Mouse (Mus musculus) MEL (cell line): ENCODE data around the gene Nek2. TPM values are rescaled to one million over a fixed set of nuclear protein-coding genes. Genes with fewer than 3 reads are reported as not detected.
A peak's percentile ranks its signal among the peaks of the same experiment; 100 is the strongest.

Experiments used
- DNase-seq: peaks from one replicate; pipeline ENCODE4 v3.0.0; 2011; ENCODE audit warnings: low read depth, low spot score
- H3K27ac ChIP-seq: 2 replicates; pipeline ENCODE4 v1.5.1; 2012; ENCODE audit warnings: low read depth, mild to moderate bottlenecking, control low read depth, low read length, moderate library complexity; ENCODE audit not compliant: control insufficient read depth
- H3K27me3 ChIP-seq, 2 experiments: fragments of 150-350 bp in 1 of 2; sonication (generic) in 1 of 2; 2 replicates each; pipeline ENCODE4 v1.6.1; 2012; ENCODE audit warnings: low read length in 2 of 2, mild to moderate bottlenecking in 2 of 2, improper control_type of control experiment in 1 of 2, moderate library complexity in 1 of 2; ENCODE audit not compliant: insufficient read depth in 2 of 2, control insufficient read depth in 1 of 2
- H3K36me3 ChIP-seq, 2 experiments: 2 replicates each; pipeline ENCODE4 v1.6.1; 2012 to 2014; ENCODE audit warnings: low read length in 2 of 2, improper control_type of control experiment in 1 of 2, inconsistent platforms in 1 of 2, mild to moderate bottlenecking in 1 of 2; ENCODE audit not compliant: insufficient read depth in 2 of 2, control insufficient read depth in 1 of 2
- H3K4me1 ChIP-seq, 2 experiments: fragments of 150-350 bp in 1 of 2; sonication (generic) in 1 of 2; 2 replicates each; pipeline ENCODE4 v1.6.1; 2012; ENCODE audit warnings: low read length in 2 of 2, improper control_type of control experiment in 1 of 2, mild to moderate bottlenecking in 1 of 2; ENCODE audit not compliant: insufficient read depth in 2 of 2, control insufficient read depth in 1 of 2
- H3K4me3 ChIP-seq, 2 experiments: fragments of 150-350 bp in 1 of 2; sonication (generic) in 1 of 2; 2 replicates each; pipeline ENCODE4 v1.5.1; 2012; ENCODE audit warnings: low read depth in 2 of 2, low read length in 2 of 2, mild to moderate bottlenecking in 2 of 2, moderate library complexity in 2 of 2, control low read depth in 1 of 2, improper control_type of control experiment in 1 of 2; ENCODE audit not compliant: control insufficient read depth in 1 of 2, insufficient read depth in 1 of 2
- H3K79me2 ChIP-seq: 2 replicates; pipeline ENCODE4 v1.6.1; 2012; ENCODE audit warnings: mild to moderate bottlenecking, low read length, moderate library complexity; ENCODE audit not compliant: control insufficient read depth, poor library complexity, insufficient read depth
- H3K9ac ChIP-seq: 2 replicates; pipeline ENCODE4 v1.6.1; 2012; ENCODE audit warnings: low read depth, mild to moderate bottlenecking, control low read depth, low read length, moderate library complexity; ENCODE audit not compliant: control insufficient read depth, poor library complexity, severe bottlenecking
- H3K9me3 ChIP-seq: fragments of 150-350 bp; sonication (generic); replicated peaks from 2 replicates; pipeline ENCODE4 v1.6.1; 2012; ENCODE audit warnings: mild to moderate bottlenecking, low read length, improper control_type of control experiment, moderate library complexity; ENCODE audit not compliant: insufficient read depth
- BHLHE40 ChIP-seq: IDR thresholded peaks from 2 replicates; pipeline ENCODE4 v1.6.1; 2012; ENCODE audit warnings: low read depth, mild to moderate bottlenecking, inconsistent platforms, low read length, improper control_type of control experiment, borderline replicate concordance
- CHD1 ChIP-seq: IDR thresholded peaks from 2 replicates; pipeline ENCODE4 v1.6.1; 2012; ENCODE audit warnings: low read depth, mild to moderate bottlenecking, inconsistent platforms, low read length, improper control_type of control experiment
- CHD2 ChIP-seq: IDR thresholded peaks from 2 replicates; pipeline ENCODE4 v1.6.1; 2011; ENCODE audit warnings: low read length, improper control_type of control experiment
- CTCF ChIP-seq, 3 experiments: IDR thresholded peaks in 2 of 3; conservative IDR thresholded peaks in 1 of 3; 2 replicates each; pipeline ENCODE4 v1.5.1; 2011 to 2012; ENCODE audit warnings: low read length in 3 of 3, low read depth in 2 of 3, mild to moderate bottlenecking in 2 of 3, improper control_type of control experiment in 1 of 3, inconsistent platforms in 1 of 3, mixed read lengths in 1 of 3, moderate library complexity in 1 of 3; ENCODE audit not compliant: control insufficient read depth in 1 of 3, insufficient read depth in 1 of 3, poor library complexity in 1 of 3, severe bottlenecking in 1 of 3
- E2F4 ChIP-seq: IDR thresholded peaks from 2 replicates; pipeline ENCODE4 v1.6.1; 2011; ENCODE audit warnings: low read depth, low read length, improper control_type of control experiment, borderline replicate concordance
- ETS1 ChIP-seq: IDR thresholded peaks from 2 replicates; pipeline ENCODE4 v1.6.1; 2012; ENCODE audit warnings: low read depth, mild to moderate bottlenecking, inconsistent platforms, low read length, improper control_type of control experiment, moderate library complexity
- GATA1 ChIP-seq: IDR thresholded peaks from 2 replicates; pipeline ENCODE4 v1.6.1; 2011; ENCODE audit warnings: low read depth, low read length, improper control_type of control experiment
- HCFC1 ChIP-seq: IDR thresholded peaks from 2 replicates; pipeline ENCODE4 v1.6.1; 2012; ENCODE audit warnings: low read depth, mild to moderate bottlenecking, inconsistent platforms, low read length, improper control_type of control experiment, moderate library complexity
- JUND ChIP-seq: IDR thresholded peaks from 2 replicates; pipeline ENCODE4 v1.6.1; 2011; ENCODE audit warnings: low read depth, mild to moderate bottlenecking, improper control_type of control experiment, low read length
- KAT2A ChIP-seq: conservative IDR thresholded peaks from 2 replicates; pipeline ENCODE4 v1.6.1; 2012; ENCODE audit warnings: low read depth, low read length, improper control_type of control experiment, inconsistent platforms
- MAFK ChIP-seq: IDR thresholded peaks from 2 replicates; pipeline ENCODE4 v1.6.1; 2011; ENCODE audit warnings: low read depth, mild to moderate bottlenecking, low read length, improper control_type of control experiment, borderline replicate concordance
- MAX ChIP-seq: IDR thresholded peaks from 2 replicates; pipeline ENCODE4 v1.6.1; 2011; ENCODE audit warnings: low read length, improper control_type of control experiment
- MAZ ChIP-seq: IDR thresholded peaks from 2 replicates; pipeline ENCODE4 v1.6.1; 2012; ENCODE audit warnings: low read depth, mild to moderate bottlenecking, inconsistent platforms, low read length, improper control_type of control experiment
- MEF2A ChIP-seq: IDR thresholded peaks from 2 replicates; pipeline ENCODE4 v1.6.1; 2014; ENCODE audit warnings: low read depth, mild to moderate bottlenecking, inconsistent platforms, low read length, improper control_type of control experiment; ENCODE audit not compliant: poor library complexity, insufficient replicate concordance, severe bottlenecking; ENCODE audit errors: extremely low read depth
- MXI1 ChIP-seq: IDR thresholded peaks from 2 replicates; pipeline ENCODE4 v1.6.1; 2011; ENCODE audit warnings: mild to moderate bottlenecking, low read depth, low read length, improper control_type of control experiment
- MYB ChIP-seq: IDR thresholded peaks from 2 replicates; pipeline ENCODE4 v1.6.1; 2011; ENCODE audit warnings: mild to moderate bottlenecking, low read depth, low read length, improper control_type of control experiment
- MYC ChIP-seq: IDR thresholded peaks from 2 replicates; pipeline ENCODE4 v1.6.1; 2011; ENCODE audit warnings: low read depth, mild to moderate bottlenecking, low read length, improper control_type of control experiment, moderate library complexity
- NELFE ChIP-seq: IDR thresholded peaks from 2 replicates; pipeline ENCODE4 v1.6.1; 2011; ENCODE audit warnings: low read depth, low read length, improper control_type of control experiment
- POLR2A ChIP-seq, 2 experiments: IDR thresholded peaks; 2 replicates each; pipeline ENCODE4 v1.6.1; 2011 to 2012; ENCODE audit warnings: low read length in 2 of 2, mild to moderate bottlenecking in 2 of 2, control low read depth in 1 of 2, improper control_type of control experiment in 1 of 2, low read depth in 1 of 2, moderate library complexity in 1 of 2; ENCODE audit not compliant: control insufficient read depth in 1 of 2, insufficient read depth in 1 of 2, poor library complexity in 1 of 2
- POLR2AphosphoS2 ChIP-seq: IDR thresholded peaks from 2 replicates; pipeline ENCODE4 v1.6.1; 2011; ENCODE audit warnings: low read length, improper control_type of control experiment
- RAD21 ChIP-seq: IDR thresholded peaks from 2 replicates; pipeline ENCODE4 v1.6.1; 2011; ENCODE audit warnings: mild to moderate bottlenecking, low read depth, low read length, improper control_type of control experiment
- RCOR1 ChIP-seq: IDR thresholded peaks from 2 replicates; pipeline ENCODE4 v1.6.1; 2012; ENCODE audit warnings: low read depth, mild to moderate bottlenecking, inconsistent platforms, low read length, improper control_type of control experiment
- SIN3A ChIP-seq: IDR thresholded peaks from 2 replicates; pipeline ENCODE4 v1.6.1; 2012; ENCODE audit warnings: low read length, improper control_type of control experiment, inconsistent platforms
- SMC3 ChIP-seq: IDR thresholded peaks from 2 replicates; pipeline ENCODE4 v1.6.1; 2011; ENCODE audit warnings: low read depth, low read length, improper control_type of control experiment
- TCF12 ChIP-seq: IDR thresholded peaks from 2 replicates; pipeline ENCODE4 v1.6.1; 2014; ENCODE audit warnings: low read depth, mild to moderate bottlenecking, inconsistent platforms, low read length, improper control_type of control experiment, moderate library complexity
- UBTF ChIP-seq: IDR thresholded peaks from 2 replicates; pipeline ENCODE4 v1.6.1; 2012; ENCODE audit warnings: low read depth, mild to moderate bottlenecking, inconsistent platforms, low read length, improper control_type of control experiment, moderate library complexity, borderline replicate concordance; ENCODE audit not compliant: insufficient read depth
- USF1 ChIP-seq: IDR thresholded peaks from 2 replicates; pipeline ENCODE4 v1.6.1; 2014; ENCODE audit warnings: low read depth, mild to moderate bottlenecking, inconsistent platforms, low read length, improper control_type of control experiment, moderate library complexity
- ZC3H11A ChIP-seq: IDR thresholded peaks from 2 replicates; pipeline ENCODE4 v1.6.1; 2012; ENCODE audit warnings: low read depth, mild to moderate bottlenecking, inconsistent platforms, low read length, improper control_type of control experiment
- ZMIZ1 ChIP-seq: IDR thresholded peaks from 2 replicates; pipeline ENCODE4 v1.6.1; 2012; ENCODE audit warnings: low read depth, mild to moderate bottlenecking, inconsistent platforms, low read length, improper control_type of control experiment, moderate library complexity
- ZNF384 ChIP-seq: IDR thresholded peaks from 2 replicates; pipeline ENCODE4 v1.6.1; 2012; ENCODE audit warnings: low read depth, mild to moderate bottlenecking, inconsistent platforms, low read length, improper control_type of control experiment
- polyA plus RNA-seq, 2 experiments: library from polyadenylated mRNA; stranded (reverse) in 1 of 2; unstranded in 1 of 2; fragments of >175 nt in 1 of 2; fragments of >200 nt in 1 of 2; gene quantifications; 2 replicates each; pipeline versions ENCODE4 v1.2.1 to v1.2.4; 2012; ENCODE audit warnings: low replicate concordance in 2 of 2, low read depth in 1 of 2; ENCODE audit not compliant: insufficient read length in 2 of 2, insufficient read depth in 1 of 2, missing spikeins in 1 of 2
- total RNA-seq: library from RNA; depleted of rRNA; stranded (reverse); fragments of 300-350 nt; gene quantifications from 2 replicates; pipeline ENCODE4 v1.2.3, GENCODE M21; 2012

The Nek2 gene
- total and polyA plus RNA-seq, 3 experiments, result 34.9 to 56.5 TPM; not detected in 1

DNA sequence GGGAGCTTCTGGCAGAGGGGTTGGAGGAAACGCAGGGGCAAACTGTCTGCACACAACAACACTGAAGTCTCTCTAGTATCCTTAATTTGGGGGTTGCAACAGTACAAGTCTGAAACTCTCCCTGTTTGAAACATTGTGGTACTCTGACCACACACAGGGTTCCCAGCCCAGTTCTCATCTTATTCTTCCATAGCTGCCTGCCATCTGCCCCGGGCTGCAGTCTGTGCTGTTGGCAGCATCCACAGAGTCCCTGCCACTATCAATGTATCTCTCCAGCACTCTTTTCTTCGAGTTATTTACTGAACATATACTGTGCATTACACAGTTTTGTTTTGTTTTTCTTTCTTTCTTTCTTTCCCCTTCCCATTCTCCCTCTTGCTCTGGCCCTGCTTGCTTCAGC is 4.6 kb upstream of the Nek2 start:
- H3K79me2 ChIP-seq, result peaks cover 2% of the 10 kb centered on the region; the same call in 1 of the 2 replicates
- peaks cover 0 to 3% of the 10 kb centered on the region in 2 experiments; a peak in 1 of 4 replicates for H3K4me1 ChIP-seq
- no peak overlapping the region for H3K27ac ChIP-seq
- no peaks in the 10 kb centered on the region; a peak in 1 of 4 replicates for H3K27me3 ChIP-seq
- no peak for DNase-seq
- no peaks in the 10 kb centered on the region for H3K9me3 ChIP-seq
- H3K9ac ChIP-seq, result no peak overlapping the region
- H3K4me3 ChIP-seq, result no peak overlapping the region
- no peak for TF ChIP-seq E2F4
- no peak for TF ChIP-seq MAX
- TF ChIP-seq TCF12, result no peak
- no peak for TF ChIP-seq JUND
- no peak for TF ChIP-seq CHD2
- TF ChIP-seq MEF2A, result no peak
- no peak for TF ChIP-seq CHD1
- no peak for TF ChIP-seq MXI1
- TF ChIP-seq MAZ, result no peak
- no peak for TF ChIP-seq ZMIZ1
- TF ChIP-seq POLR2A (IDR thresholded peaks at IDR 0.05; ENCODE audit: control insufficient read depth in 1 of 2, insufficient read depth in 1 of 2, low read depth in 1 of 2, low read length in 2 of 2, poor library complexity in 1 of 2), result no peak
- TF ChIP-seq CTCF (IDR thresholded peaks at IDR 0.05 in 2 of 3, conservative IDR thresholded peaks at IDR 0.05 in 1 of 3; ENCODE audit: control insufficient read depth in 1 of 3, insufficient read depth in 1 of 3, low read depth in 2 of 3, low read length in 3 of 3, poor library complexity in 1 of 3, severe bottlenecking in 1 of 3), result no peak
- TF ChIP-seq RAD21, result no peak
- TF ChIP-seq POLR2AphosphoS2, result no peak
- no peak for TF ChIP-seq MYC
- no peak for TF ChIP-seq ZC3H11A
- no peaks in the 10 kb centered on the region for H3K36me3 ChIP-seq

DNA sequence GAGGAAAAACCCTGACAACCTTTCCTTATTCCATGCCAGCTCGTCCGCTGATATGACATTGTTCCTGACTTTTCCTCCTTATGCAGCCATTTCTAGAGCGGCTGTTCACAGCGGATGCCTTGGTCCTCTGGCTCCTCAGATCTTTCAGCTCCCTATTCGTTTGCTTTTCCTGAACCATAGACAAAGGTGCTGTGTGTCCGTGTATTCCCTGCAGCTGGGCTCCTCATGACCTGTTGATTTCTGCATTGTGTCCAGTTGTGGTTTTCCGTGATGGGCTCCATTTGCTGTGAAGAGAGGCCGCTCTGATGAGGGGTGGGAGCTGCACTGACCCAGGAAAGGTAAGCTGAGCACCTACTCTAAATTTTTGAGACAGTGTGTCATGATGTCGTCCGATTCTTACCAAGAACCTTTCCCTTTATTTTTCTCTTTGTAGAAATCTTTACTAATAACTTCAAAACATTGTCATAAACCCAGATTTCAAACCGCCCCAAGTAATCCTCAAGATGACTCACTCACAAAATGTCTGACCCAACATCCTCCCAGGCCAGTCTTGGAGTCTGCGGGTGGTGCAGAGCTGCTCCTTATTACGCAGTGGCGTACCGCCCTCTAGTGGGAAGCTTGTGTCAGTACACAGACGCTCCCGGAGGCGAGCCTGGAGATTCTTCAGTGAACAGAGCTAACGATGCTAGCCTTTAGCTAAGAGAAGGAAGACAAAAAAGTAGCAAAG is 3.7 kb upstream of the Nek2 start:
- Histone ChIP-seq H3K79me2 (peaks cover 10% of the 10 kb centered on the region), H3K9ac (no peak overlapping the region), H3K36me3 (peaks cover 0 to 4% of the 10 kb centered on the region in 2 experiments; a peak in 2 of 4 replicates)

More for the DNA sequence above, 3.7 kb upstream of the Nek2 start:
- peak; percentile 87 for DNase-seq
- no peak overlapping the region for H3K27ac ChIP-seq
- H3K4me3 ChIP-seq, result no peak overlapping the region
- peaks cover 0 to 9% of the 10 kb centered on the region in 2 experiments; a peak in 1 of 4 replicates for H3K4me1 ChIP-seq
- TF ChIP-seq TCF12 (no peak), ETS1 (no peak), CHD2 (no peak), ZNF384 (0 out of 2 replicates have a peak, but pooled peaks have one; percentile 39), MAFK (no peak), KAT2A (no peak), MAZ (no peak), E2F4 (no peak), MYB (no peak), GATA1 (no peak), JUND (0 out of 2 replicates have a peak, but pooled peaks have one; percentile 21), NELFE (no peak), USF1 (no peak), SMC3 (peak; percentile 93), BHLHE40 (peak; percentile 26; the same call in 1 of the 2 replicates), SIN3A (peak; percentile 80), UBTF (no peak), RCOR1 (peak; percentile 44; the same call in 1 of the 2 replicates), RAD21 (no peak; the same call in none of the 2 replicates), HCFC1 (0 out of 2 replicates have a peak, but pooled peaks have one; percentile 43), POLR2AphosphoS2 (no peak), CTCF (IDR thresholded peaks at IDR 0.05 in 2 of 3, conservative IDR thresholded peaks at IDR 0.05 in 1 of 3; ENCODE audit: control insufficient read depth in 1 of 3, insufficient read depth in 1 of 3, low read depth in 2 of 3, low read length in 3 of 3, poor library complexity in 1 of 3, severe bottlenecking in 1 of 3) (peak; percentile 86 to 98 (median 98)), ZC3H11A (peak; percentile 92)
- no peaks in the 10 kb centered on the region; a peak in 1 of 4 replicates for H3K27me3 ChIP-seq
- H3K9me3 ChIP-seq, result no peaks in the 10 kb centered on the region
